Mouse (Mus musculus): ENCODE measurements around the gene Ip6k2. TPM values are rescaled to one million over a fixed set of nuclear protein-coding genes. Genes with fewer than 3 reads are reported as not detected.

The Ip6k2 gene
- total RNA-seq (2014; rRNA removed) (126 and 138 TPM in 2 replicates), polyA plus RNA-seq (2015; fragmentation: Nextera tagmentation; extraction: Ambion mirVana) (228 and 230 TPM in 2 replicates)

GRCm38 (mm10) chr9:108783548-108784463 lies at the start of gene Ip6k2:
TSS of gene Ip6k2 (plus strand) at chr9:108783796.
- peak within 1 kb of the TSS; percentile 81 for H3K4me3 ChIP-seq (ENCODE audit: low read depth, low read length)
- DNase-seq (ENCODE audit: low spot score) (peak; percentile 98), ATAC-seq (ENCODE audit: low FRiP score) (peak; percentile 98)
- H3K36me3 ChIP-seq (ENCODE audit: insufficient read depth, low read length) = no peaks in the 10 kb centered on the region
- H3K9ac ChIP-seq (replicated peaks; ENCODE audit: low read length, poor library complexity, severe bottlenecking) = peak within 1 kb of the TSS; percentile 99
- no peaks in the 10 kb centered on the region for H3K9me3 ChIP-seq (ENCODE audit: low read length)
- no peak; the same call in 1 of the 2 replicates for TF ChIP-seq CTCF (IDR thresholded peaks at IDR 0.05)
- H3K4me2 ChIP-seq (ENCODE audit: low read depth, low read length, poor library complexity, severe bottlenecking) = peak within 1 kb of the TSS; percentile 74
- H3K27ac ChIP-seq (ENCODE audit: low read depth, low read length) = peak within 1 kb of the TSS; percentile 99
- H3K27me3 ChIP-seq (ENCODE audit: insufficient read depth, low read length) = no peaks in the 10 kb centered on the region
- under 1% methylated on average over 51 of the region's 56 CpGs for WGBS
- peaks cover 22% of the 10 kb centered on the region for H3K4me1 ChIP-seq (ENCODE audit: insufficient read depth, low read length)

GRCm38 (mm10) chr9:108734626-108735025 lies 49.0 kb upstream of the Ip6k2 start:
- Histone ChIP-seq H3K4me3 (ENCODE audit: low read depth, low read length) (no peak overlapping the region), H3K4me1 (ENCODE audit: insufficient read depth, low read length) (no peaks in the 10 kb centered on the region), H3K27ac (ENCODE audit: low read depth, low read length) (no peak overlapping the region), H3K27me3 (ENCODE audit: insufficient read depth, low read length) (no peaks in the 10 kb centered on the region), H3K9me3 (ENCODE audit: low read length) (no peaks in the 10 kb centered on the region), H3K9ac (replicated peaks; ENCODE audit: low read length, poor library complexity, severe bottlenecking) (no peak overlapping the region), H3K4me2 (ENCODE audit: low read depth, low read length, poor library complexity, severe bottlenecking) (no peak overlapping the region), H3K36me3 (ENCODE audit: insufficient read depth, low read length) (peaks cover 28% of the 10 kb centered on the region)
- no peak for ATAC-seq (ENCODE audit: low FRiP score)
- no peak for DNase-seq (ENCODE audit: low spot score)
- TF ChIP-seq CTCF (IDR thresholded peaks at IDR 0.05) = no peak

- TF ChIP-seq CTCF (IDR thresholded peaks at IDR 0.05) = no peak
- ATAC-seq (ENCODE audit: low FRiP score) = no peak
- peaks cover 46% of the 10 kb centered on the region for H3K36me3 ChIP-seq (ENCODE audit: insufficient read depth, low read length)
Observed at GRCm38 (mm10) chr9:108739239-108739638, 44.4 kb upstream of the Ip6k2 start.

GRCm38 (mm10) chr9:108740062-108740461 lies 43.5 kb upstream of the Ip6k2 start:
- Histone ChIP-seq H3K27me3 (ENCODE audit: insufficient read depth, low read length) (no peaks in the 10 kb centered on the region), H3K9ac (replicated peaks; ENCODE audit: low read length, poor library complexity, severe bottlenecking) (no peak overlapping the region), H3K9me3 (ENCODE audit: low read length) (no peaks in the 10 kb centered on the region), H3K4me3 (ENCODE audit: low read depth, low read length) (no peak overlapping the region), H3K4me2 (ENCODE audit: low read depth, low read length, poor library complexity, severe bottlenecking) (no peak overlapping the region), H3K27ac (ENCODE audit: low read depth, low read length) (no peak overlapping the region), H3K4me1 (ENCODE audit: insufficient read depth, low read length) (no peaks in the 10 kb centered on the region), H3K36me3 (ENCODE audit: insufficient read depth, low read length) (peaks cover 45% of the 10 kb centered on the region)
- peak; percentile 67 for TF ChIP-seq CTCF (IDR thresholded peaks at IDR 0.05)
- DNase-seq (ENCODE audit: low spot score) (peak; percentile 27), ATAC-seq (ENCODE audit: low FRiP score) (no peak)
- WGBS = 93% methylated on average over 1 of the region's 1 CpGs

More at GRCm38 (mm10) chr9:108739239-108739638, 44.4 kb upstream of the Ip6k2 start:
- Histone ChIP-seq H3K9me3 (ENCODE audit: low read length) (no peaks in the 10 kb centered on the region), H3K9ac (replicated peaks; ENCODE audit: low read length, poor library complexity, severe bottlenecking) (no peak overlapping the region), H3K4me1 (ENCODE audit: insufficient read depth, low read length) (no peaks in the 10 kb centered on the region), H3K4me2 (ENCODE audit: low read depth, low read length, poor library complexity, severe bottlenecking) (no peak overlapping the region), H3K4me3 (ENCODE audit: low read depth, low read length) (no peak overlapping the region), H3K27me3 (ENCODE audit: insufficient read depth, low read length) (no peaks in the 10 kb centered on the region), H3K27ac (ENCODE audit: low read depth, low read length) (no peak overlapping the region)
- DNase-seq (ENCODE audit: low spot score) = no peak
- WGBS = 74% methylated on average over 3 of the region's 3 CpGs

GRCm38 (mm10) chr9:108742048-108742447 lies 41.5 kb upstream of the Ip6k2 start:
- DNase-seq (ENCODE audit: low spot score) = no peak
- Histone ChIP-seq H3K9me3 (ENCODE audit: low read length) (no peaks in the 10 kb centered on the region), H3K27ac (ENCODE audit: low read depth, low read length) (no peak overlapping the region), H3K27me3 (ENCODE audit: insufficient read depth, low read length) (no peaks in the 10 kb centered on the region), H3K4me2 (ENCODE audit: low read depth, low read length, poor library complexity, severe bottlenecking) (no peak overlapping the region), H3K4me1 (ENCODE audit: insufficient read depth, low read length) (no peaks in the 10 kb centered on the region), H3K36me3 (ENCODE audit: insufficient read depth, low read length) (peaks cover 55% of the 10 kb centered on the region), H3K4me3 (ENCODE audit: low read depth, low read length) (no peak overlapping the region), H3K9ac (replicated peaks; ENCODE audit: low read length, poor library complexity, severe bottlenecking) (no peak overlapping the region)
- 92% methylated on average over 9 of the region's 9 CpGs for WGBS
- ATAC-seq (ENCODE audit: low FRiP score) = no peak
- TF ChIP-seq CTCF (IDR thresholded peaks at IDR 0.05) = no peak

GRCm38 (mm10) chr9:108746876-108747499 lies 36.6 kb upstream of the Ip6k2 start:
- H3K4me3 ChIP-seq (ENCODE audit: low read depth, low read length) = no peak overlapping the region
- H3K27me3 ChIP-seq (ENCODE audit: insufficient read depth, low read length) = no peaks in the 10 kb centered on the region
- no peaks in the 10 kb centered on the region for H3K9me3 ChIP-seq (ENCODE audit: low read length)
- DNase-seq (ENCODE audit: low spot score) (no peak), ATAC-seq (ENCODE audit: low FRiP score) (no peak)
- H3K4me1 ChIP-seq (ENCODE audit: insufficient read depth, low read length) = no peaks in the 10 kb centered on the region
- H3K4me2 ChIP-seq (ENCODE audit: low read depth, low read length, poor library complexity, severe bottlenecking) = no peak overlapping the region
- peaks cover 60% of the 10 kb centered on the region for H3K36me3 ChIP-seq (ENCODE audit: insufficient read depth, low read length)
- 96% methylated on average over 14 of the region's 14 CpGs for WGBS
- H3K9ac ChIP-seq (replicated peaks; ENCODE audit: low read length, poor library complexity, severe bottlenecking) = no peak overlapping the region
- H3K27ac ChIP-seq (ENCODE audit: low read depth, low read length) = no peak overlapping the region
- TF ChIP-seq CTCF (IDR thresholded peaks at IDR 0.05) = no peak

All from midbrain, postnatal 0 days (tissue).